ENCODE assay signal across 19 mouse cellular contexts in genomic region chr3:35315162-35315561, GRCm38 (mm10).
"Had no signal": no experiment of that assay in that cellular context is flagged by ENCODE, and none has a peak within 500 bp of the region (broad histone marks: within the 10 kb centered on the region; RNA-seq: fewer than 3 reads in every experiment).

No protein-coding gene starts in this region.

- H3K27ac ChIP-seq: midbrain, embryonic 10.5 days; midbrain, embryonic 12.5 days; neural tube, embryonic 13.5 days; neural tube, embryonic 15.5 days had no signal

- DNase-seq: lung, adult 18-20 months; lung, embryonic 14.5 days; lung, postnatal 10 days; lung, postnatal 4 days; midbrain, embryonic 14.5 days; retina, postnatal 1 day; right cerebral cortex, adult 18-20 months; right cerebral cortex, postnatal 25 days; right cerebral cortex, postnatal 4 days; spleen, adult 18-20 months; thymus, adult 18-20 months; thymus, postnatal 14 days; thymus, postnatal 36 days had no signal

- H3K36me3 ChIP-seq: midbrain, embryonic 10.5 days; midbrain, embryonic 12.5 days; neural tube, embryonic 13.5 days; neural tube, embryonic 15.5 days had no signal

- H3K9me3 ChIP-seq: midbrain, embryonic 10.5 days; midbrain, embryonic 12.5 days; neural tube, embryonic 13.5 days; neural tube, embryonic 15.5 days had no signal

- H3K27me3 ChIP-seq: midbrain, embryonic 12.5 days; neural tube, embryonic 13.5 days; neural tube, embryonic 15.5 days had no signal

- H3K4me1 ChIP-seq: neural tube, embryonic 15.5 days had no signal

- H3K4me3 ChIP-seq: midbrain, embryonic 10.5 days; midbrain, embryonic 12.5 days; myocyte; neural tube, embryonic 13.5 days; neural tube, embryonic 15.5 days had no signal

- H3K4me2 ChIP-seq: lung, embryonic 14.5 days; midbrain, embryonic 12.5 days; neural tube, embryonic 13.5 days; neural tube, embryonic 15.5 days had no signal

- H3K9ac ChIP-seq: lung, embryonic 14.5 days; midbrain, embryonic 12.5 days; neural tube, embryonic 13.5 days; neural tube, embryonic 15.5 days had no signal

- ATAC-seq: midbrain, embryonic 16.5 days had no signal
